Mouse (Mus musculus): ENCODE measurements around the gene Ttc16. TPM values are rescaled to one million over a fixed set of nuclear protein-coding genes. Genes with fewer than 3 reads are reported as not detected.
A peak's percentile ranks its signal among the peaks of the same experiment; 100 is the strongest.

The Ttc16 gene
- polyA plus RNA-seq, 1 experiment, result 132 TPM

DNA sequence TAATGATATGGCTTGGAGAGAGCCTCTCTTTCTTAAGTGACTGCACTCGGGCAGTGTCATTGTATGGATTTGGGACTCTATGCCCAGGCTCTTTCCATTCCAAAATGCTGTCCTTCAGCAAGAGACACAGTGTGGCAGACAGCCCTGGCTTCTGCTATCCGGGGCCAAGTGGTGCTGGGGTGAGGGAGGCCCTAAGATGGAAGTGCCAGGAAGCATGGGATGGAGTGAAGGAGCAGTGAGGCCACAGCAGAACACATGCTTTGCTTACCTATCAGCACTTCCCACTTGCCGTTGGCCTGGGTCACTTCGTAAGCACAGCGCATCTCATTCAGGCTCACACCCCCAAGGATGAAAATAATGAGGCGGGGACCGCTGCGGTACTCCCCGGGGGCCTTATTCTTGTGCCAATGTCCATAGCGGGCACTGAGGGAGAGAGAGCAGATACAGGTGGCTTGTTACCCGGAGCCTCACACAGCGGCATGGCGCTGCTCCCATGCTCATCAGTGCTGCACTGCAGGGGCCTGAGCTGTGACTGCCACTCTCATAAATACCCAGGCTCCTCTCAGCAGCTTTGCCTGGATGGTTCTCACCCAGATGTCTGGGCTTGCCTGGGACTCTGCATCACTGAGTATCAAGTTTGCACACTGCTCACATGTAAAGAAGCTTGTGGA lies 20.4 kb upstream of the Ttc16 start:
- Histone ChIP-seq H3K27me3 (ENCODE audit: control insufficient read depth, insufficient read depth, low read length) (no peaks in the 10 kb centered on the region), H3K4me3 (ENCODE audit: control insufficient read depth, low read depth, low read length) (no peak overlapping the region), H3K36me3 (ENCODE audit: control insufficient read depth, insufficient read depth, low read length) (peaks cover 1% of the 10 kb centered on the region), H3K4me1 (ENCODE audit: control insufficient read depth, insufficient read depth, low read length) (no peaks in the 10 kb centered on the region), H3K27ac (ENCODE audit: control insufficient read depth, insufficient read depth, low read depth, low read length) (no peak overlapping the region)
- TF ChIP-seq POLR2A (IDR thresholded peaks at IDR 0.05; ENCODE audit: control insufficient read depth, low read depth, low read length) (no peak), CTCF (IDR thresholded peaks at IDR 0.05; ENCODE audit: control insufficient read depth, insufficient read depth, insufficient replicate concordance, low read depth, low read length) (no peak)

DNA sequence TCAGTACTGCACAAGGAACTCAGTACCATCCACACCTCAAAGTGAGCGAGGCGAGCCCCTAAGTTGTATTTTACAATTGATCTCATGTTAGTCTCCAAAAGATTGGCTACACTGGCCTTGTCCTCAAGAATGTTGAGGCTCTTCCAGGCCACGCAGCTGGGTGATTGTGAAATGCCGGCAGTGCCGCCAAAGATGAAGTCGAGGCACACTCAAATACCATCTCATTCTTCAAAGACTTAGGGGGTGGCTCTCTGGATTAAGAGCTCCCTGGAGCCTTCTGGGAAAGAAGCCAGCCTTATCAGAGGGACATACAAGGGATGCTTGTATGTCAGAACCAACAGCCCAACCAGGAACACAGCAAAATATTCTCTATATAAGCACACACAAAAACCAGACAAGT lies 15.9 kb upstream of the Ttc16 start:
- no peak for TF ChIP-seq POLR2A (IDR thresholded peaks at IDR 0.05; ENCODE audit: control insufficient read depth, low read depth, low read length)
- TF ChIP-seq CTCF (IDR thresholded peaks at IDR 0.05; ENCODE audit: control insufficient read depth, insufficient read depth, insufficient replicate concordance, low read depth, low read length), result no peak
- Histone ChIP-seq H3K4me1 (ENCODE audit: control insufficient read depth, insufficient read depth, low read length) (no peaks in the 10 kb centered on the region; the same call in 1 of the 2 replicates), H3K4me3 (ENCODE audit: control insufficient read depth, low read depth, low read length) (no peak overlapping the region), H3K27me3 (ENCODE audit: control insufficient read depth, insufficient read depth, low read length) (no peaks in the 10 kb centered on the region), H3K27ac (ENCODE audit: control insufficient read depth, insufficient read depth, low read depth, low read length) (no peak overlapping the region), H3K36me3 (ENCODE audit: control insufficient read depth, insufficient read depth, low read length) (no peaks in the 10 kb centered on the region; the same call in none of the 2 replicates)

DNA sequence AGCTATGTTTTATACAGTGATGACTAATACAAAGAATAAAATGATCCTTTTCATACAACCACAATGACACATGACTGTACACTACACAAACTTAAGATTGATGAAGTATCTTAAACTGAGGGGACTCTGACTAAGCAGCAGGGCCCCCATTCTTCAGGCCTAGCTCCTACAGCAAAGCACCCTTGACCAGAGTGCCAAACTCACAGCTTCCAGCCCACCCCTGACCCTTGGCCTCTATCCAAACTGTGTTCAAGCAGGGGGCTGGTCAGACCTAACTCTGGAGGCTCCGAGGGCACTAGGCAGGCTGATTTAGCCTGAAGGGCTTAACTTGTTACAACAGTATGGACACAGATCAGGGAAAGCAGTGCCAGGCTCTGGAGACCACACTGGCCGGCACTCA lies 13.1 kb upstream of the Ttc16 start:
- H3K36me3 ChIP-seq (ENCODE audit: control insufficient read depth, insufficient read depth, low read length), result no peaks in the 10 kb centered on the region; the same call in 1 of the 2 replicates

DNA sequence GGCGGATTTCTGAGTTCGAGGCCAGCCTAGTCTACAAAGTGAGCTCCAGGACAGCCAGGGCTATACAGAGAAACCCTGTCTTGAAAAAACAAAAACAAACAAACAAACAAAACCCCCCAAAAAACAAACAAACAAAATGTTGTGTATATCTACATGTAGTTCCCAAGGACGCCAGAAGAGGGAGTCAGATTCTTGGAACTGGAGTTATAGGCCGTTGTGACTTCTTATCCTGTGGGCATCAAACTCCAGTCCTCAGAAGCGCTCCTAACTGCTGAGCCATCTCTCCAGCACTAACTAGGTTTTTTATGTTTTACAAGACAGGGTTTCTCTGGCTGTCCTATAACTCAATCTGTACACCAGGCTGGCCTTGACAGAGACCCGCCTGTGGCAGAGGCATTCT lies 11.7 kb upstream of the Ttc16 start:
- Histone ChIP-seq H3K27ac (ENCODE audit: control insufficient read depth, insufficient read depth, low read depth, low read length) (no peak overlapping the region), H3K36me3 (ENCODE audit: control insufficient read depth, insufficient read depth, low read length) (no peaks in the 10 kb centered on the region; the same call in 1 of the 2 replicates), H3K4me1 (ENCODE audit: control insufficient read depth, insufficient read depth, low read length) (peaks cover 4% of the 10 kb centered on the region), H3K4me3 (ENCODE audit: control insufficient read depth, low read depth, low read length) (no peak overlapping the region), H3K27me3 (ENCODE audit: control insufficient read depth, insufficient read depth, low read length) (no peaks in the 10 kb centered on the region)
- TF ChIP-seq POLR2A (IDR thresholded peaks at IDR 0.05; ENCODE audit: control insufficient read depth, low read depth, low read length), result no peak
- no peak for TF ChIP-seq CTCF (IDR thresholded peaks at IDR 0.05; ENCODE audit: control insufficient read depth, insufficient read depth, insufficient replicate concordance, low read depth, low read length)

More for the DNA sequence above, 13.1 kb upstream of the Ttc16 start:
- TF ChIP-seq POLR2A (IDR thresholded peaks at IDR 0.05; ENCODE audit: control insufficient read depth, low read depth, low read length) (no peak), CTCF (IDR thresholded peaks at IDR 0.05; ENCODE audit: control insufficient read depth, insufficient read depth, insufficient replicate concordance, low read depth, low read length) (no peak)
- peaks cover 4% of the 10 kb centered on the region for H3K4me1 ChIP-seq (ENCODE audit: control insufficient read depth, insufficient read depth, low read length)
- no peaks in the 10 kb centered on the region for H3K27me3 ChIP-seq (ENCODE audit: control insufficient read depth, insufficient read depth, low read length)
- no peak overlapping the region for H3K27ac ChIP-seq (ENCODE audit: control insufficient read depth, insufficient read depth, low read depth, low read length)
- no peak overlapping the region for H3K4me3 ChIP-seq (ENCODE audit: control insufficient read depth, low read depth, low read length)

DNA sequence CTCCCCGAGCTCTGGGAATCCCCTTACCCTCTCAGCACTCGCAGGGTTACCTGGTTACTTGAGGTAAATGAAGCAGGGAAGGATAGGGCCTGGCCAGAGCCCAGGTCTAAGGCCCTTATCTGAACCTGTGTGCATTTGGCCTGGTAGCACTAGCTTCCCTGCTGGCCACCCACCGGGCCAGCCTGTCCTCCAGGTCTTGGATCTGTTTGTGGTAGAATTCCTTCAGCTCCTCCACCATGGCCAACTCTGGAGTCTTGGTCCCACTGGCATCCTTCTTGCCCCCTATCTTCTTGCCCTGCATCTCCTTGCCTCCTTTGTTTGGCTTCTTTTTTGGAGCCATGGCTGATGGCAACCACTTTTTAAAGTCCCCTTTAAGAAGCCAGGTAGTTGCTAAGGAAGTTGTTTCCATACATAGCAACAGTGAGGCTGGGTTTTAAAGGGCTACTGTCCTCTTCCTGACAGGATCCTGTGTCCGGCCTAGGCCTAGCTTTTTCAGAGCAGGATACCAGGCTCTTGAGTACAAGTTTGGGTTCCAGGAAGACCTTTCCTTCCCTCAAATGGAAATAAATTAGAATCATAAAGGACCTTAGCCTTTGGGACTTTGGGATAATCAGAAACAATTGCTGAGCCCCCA lies 8.7 kb upstream of the Ttc16 start, which contains the start of gene Cfap157:
Gene Cfap157 (minus strand): TSS at position 381 of the 634 bp plus-strand sequence.
- Histone ChIP-seq H3K36me3 (ENCODE audit: control insufficient read depth, insufficient read depth, low read length) (no peaks in the 10 kb centered on the region), H3K27ac (ENCODE audit: control insufficient read depth, insufficient read depth, low read depth, low read length) (0 out of 2 replicates have a peak within 1 kb of the TSS, but pooled peaks have one; percentile 43), H3K27me3 (ENCODE audit: control insufficient read depth, insufficient read depth, low read length) (no peaks in the 10 kb centered on the region), H3K4me1 (ENCODE audit: control insufficient read depth, insufficient read depth, low read length) (peaks cover 8% of the 10 kb centered on the region), H3K4me3 (ENCODE audit: control insufficient read depth, low read depth, low read length) (peak within 1 kb of the TSS; percentile 91)
- TF ChIP-seq POLR2A (IDR thresholded peaks at IDR 0.05; ENCODE audit: control insufficient read depth, low read depth, low read length) (no peak), CTCF (IDR thresholded peaks at IDR 0.05; ENCODE audit: control insufficient read depth, insufficient read depth, insufficient replicate concordance, low read depth, low read length) (no peak)

DNA sequence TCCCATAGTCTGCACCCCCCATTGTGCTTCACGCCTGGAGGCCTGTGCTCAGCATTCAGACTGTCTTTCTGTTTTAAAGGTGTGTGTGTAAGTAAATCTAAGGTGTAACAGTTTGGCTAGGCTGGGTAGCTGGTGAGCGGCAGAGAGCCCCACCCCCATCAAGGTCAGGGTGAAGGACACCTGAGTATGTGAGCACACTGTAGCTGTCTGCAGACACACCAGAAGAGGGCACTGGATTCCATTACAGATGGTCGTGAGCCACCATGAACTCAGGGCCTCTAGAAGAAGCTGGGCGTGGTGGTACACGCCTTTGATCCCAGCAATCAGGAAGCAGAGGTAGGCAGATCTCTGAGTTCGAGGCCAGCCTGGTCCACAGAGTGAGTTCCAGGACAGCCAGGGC lies 6.3 kb upstream of the Ttc16 start:
- Histone ChIP-seq H3K36me3 (ENCODE audit: control insufficient read depth, insufficient read depth, low read length) (no peaks in the 10 kb centered on the region), H3K27ac (ENCODE audit: control insufficient read depth, insufficient read depth, low read depth, low read length) (no peak overlapping the region), H3K27me3 (ENCODE audit: control insufficient read depth, insufficient read depth, low read length) (no peaks in the 10 kb centered on the region), H3K4me3 (ENCODE audit: control insufficient read depth, low read depth, low read length) (no peak overlapping the region), H3K4me1 (ENCODE audit: control insufficient read depth, insufficient read depth, low read length) (peaks cover 8% of the 10 kb centered on the region)
- no peak for TF ChIP-seq POLR2A (IDR thresholded peaks at IDR 0.05; ENCODE audit: control insufficient read depth, low read depth, low read length)
- TF ChIP-seq CTCF (IDR thresholded peaks at IDR 0.05; ENCODE audit: control insufficient read depth, insufficient read depth, insufficient replicate concordance, low read depth, low read length), result no peak

DNA sequence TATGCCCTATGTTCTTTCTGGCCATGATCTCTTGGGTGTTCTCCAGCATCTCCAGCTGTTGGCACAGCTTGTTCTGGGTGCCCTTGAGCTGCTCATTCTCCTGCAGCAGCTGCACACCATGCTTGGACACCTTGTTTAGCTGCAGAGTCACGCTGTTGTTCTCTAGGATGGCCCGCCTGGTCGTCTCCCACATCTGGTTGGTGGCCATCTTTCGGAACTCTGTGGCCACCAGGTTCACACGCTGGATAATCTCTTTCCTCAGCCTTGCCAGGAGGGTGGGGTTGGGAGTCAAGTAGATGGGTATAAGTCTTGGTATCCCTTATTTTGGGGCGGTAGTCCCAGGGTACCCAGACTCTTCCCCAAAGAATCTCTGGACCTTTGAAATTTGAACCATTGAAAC lies 4.3 kb upstream of the Ttc16 start:
- Histone ChIP-seq H3K4me1 (ENCODE audit: control insufficient read depth, insufficient read depth, low read length) (peaks cover 15% of the 10 kb centered on the region), H3K27me3 (ENCODE audit: control insufficient read depth, insufficient read depth, low read length) (no peaks in the 10 kb centered on the region), H3K36me3 (ENCODE audit: control insufficient read depth, insufficient read depth, low read length) (no peaks in the 10 kb centered on the region), H3K27ac (ENCODE audit: control insufficient read depth, insufficient read depth, low read depth, low read length) (no peak overlapping the region), H3K4me3 (ENCODE audit: control insufficient read depth, low read depth, low read length) (no peak overlapping the region)
- TF ChIP-seq CTCF (IDR thresholded peaks at IDR 0.05; ENCODE audit: control insufficient read depth, insufficient read depth, insufficient replicate concordance, low read depth, low read length) (no peak), POLR2A (IDR thresholded peaks at IDR 0.05; ENCODE audit: control insufficient read depth, low read depth, low read length) (no peak)

Data from testis, adult 2 months (tissue).